Mouse (Mus musculus) lung, adult 2 months (tissue): ENCODE data around the gene Actl6b. TPM values are rescaled to one million over a fixed set of nuclear protein-coding genes. Genes with fewer than 3 reads are reported as not detected.

Experiments used
- DNase-seq: peaks from one replicate; pipeline ENCODE4 v3.0.0; 2022
- H3K4me1 ChIP-seq: fragments of 200-500 bp; 2 replicates; pipeline ENCODE4 v1.6.1; 2011; ENCODE audit warnings: low read length; ENCODE audit not compliant: control insufficient read depth, insufficient read depth
- H3K4me3 ChIP-seq: fragments of 200-500 bp; replicated peaks from 2 replicates; pipeline ENCODE3; 2011; ENCODE audit warnings: low read depth, mild to moderate bottlenecking, control low read depth, low read length; ENCODE audit errors: extremely low read depth
- CTCF ChIP-seq: fragments of 200-500 bp; IDR thresholded peaks from 2 replicates; pipeline ENCODE4 v1.5.1; 2011; ENCODE audit warnings: mild to moderate bottlenecking, low read length, control low read depth; ENCODE audit not compliant: insufficient read depth
- POLR2A ChIP-seq: fragments of 200-500 bp; IDR thresholded peaks from 2 replicates; pipeline ENCODE4 v1.6.1; 2011; ENCODE audit warnings: low read depth, mild to moderate bottlenecking, control low read depth, low read length, borderline replicate concordance; ENCODE audit errors: extremely low read depth
- WGBS: fragments of 180-500 bp; shearing (Covaris S2); methylation state at CpG from one replicate; pipeline ENCODE4 v1.1.7; 2018; 5-methylcytosine and 5-hydroxymethylcytosine counted together
- polyA plus RNA-seq: library from polyadenylated mRNA; depleted of rRNA; stranded (reverse); fragments of >200 nt; gene quantifications from 2 replicates; pipeline ENCODE4 v1.2.3, GENCODE M21; 2012

The Actl6b gene
- polyA plus RNA-seq, 1 experiment: not detected

- H3K4me3 ChIP-seq: no peak within 1 kb of the TSS
- no peak for DNase-seq
- TF ChIP-seq POLR2A: no peak
- TF ChIP-seq CTCF: peak; percentile 52
- WGBS: 74% methylated on average over 5 of the region's 5 CpGs
- H3K4me1 ChIP-seq: peaks cover 10% of the 10 kb centered on the region
Measured at GRCm38 (mm10) chr5:137518436-137518835, 34.9 kb upstream of the Actl6b start, which contains the start of gene Gigyf1. Gene Gigyf1, plus strand, starts transcription at chr5:137518548.

GRCm38 (mm10) chr5:137519691-137520550 is 33.4 kb upstream of the Actl6b start:
- TF ChIP-seq POLR2A (no peak), CTCF (no peak)
- no peak for DNase-seq
- 80% methylated on average over 27 of the region's 27 CpGs for WGBS
- H3K4me1 ChIP-seq: no peaks in the 10 kb centered on the region; the same call in 1 of the 2 replicates
- no peak overlapping the region for H3K4me3 ChIP-seq

- Histone ChIP-seq H3K4me3 (no peak overlapping the region), H3K4me1 (no peaks in the 10 kb centered on the region)
- TF ChIP-seq CTCF: no peak
- WGBS: 73% methylated on average over 9 of the region's 9 CpGs
- DNase-seq: no peak
Measured at GRCm38 (mm10) chr5:137521861-137522260, 31.5 kb upstream of the Actl6b start.

- WGBS: 74% methylated on average over 11 of the region's 11 CpGs
- no peak for TF ChIP-seq POLR2A
- no peak for TF ChIP-seq CTCF
- no peak for DNase-seq
Measured at GRCm38 (mm10) chr5:137522711-137523110, 30.6 kb upstream of the Actl6b start.

GRCm38 (mm10) chr5:137523396-137524250 is 29.7 kb upstream of the Actl6b start:
- Histone ChIP-seq H3K4me1 (no peaks in the 10 kb centered on the region), H3K4me3 (no peak overlapping the region)
- no peak for DNase-seq
- TF ChIP-seq POLR2A: no peak
- TF ChIP-seq CTCF: no peak
- 81% methylated on average over 25 of the region's 25 CpGs for WGBS

More at GRCm38 (mm10) chr5:137522711-137523110, 30.6 kb upstream of the Actl6b start:
- no peak overlapping the region for H3K4me3 ChIP-seq
- H3K4me1 ChIP-seq: no peaks in the 10 kb centered on the region

- 90% methylated on average over 8 of the region's 8 CpGs for WGBS
- no peak for TF ChIP-seq CTCF
- no peak for TF ChIP-seq POLR2A
- DNase-seq: no peak
- Histone ChIP-seq H3K4me3 (no peak overlapping the region), H3K4me1 (no peaks in the 10 kb centered on the region)
Measured at GRCm38 (mm10) chr5:137524251-137524515, 29.1 kb upstream of the Actl6b start.

GRCm38 (mm10) chr5:137524671-137525070 is 28.6 kb upstream of the Actl6b start:
- H3K4me3 ChIP-seq: no peak overlapping the region
- no peak for TF ChIP-seq POLR2A
- DNase-seq: no peak
- 76% methylated on average over 13 of the region's 13 CpGs for WGBS
- H3K4me1 ChIP-seq: no peaks in the 10 kb centered on the region

- Histone ChIP-seq H3K4me1 (peaks cover 5% of the 10 kb centered on the region; the same call in 1 of the 2 replicates), H3K4me3 (no peak overlapping the region)
- WGBS: 75% methylated on average over 16 of the region's 16 CpGs
- DNase-seq: no peak
- no peak for TF ChIP-seq POLR2A
- no peak for TF ChIP-seq CTCF
Measured at GRCm38 (mm10) chr5:137525511-137525910, 27.8 kb upstream of the Actl6b start.

GRCm38 (mm10) chr5:137526192-137526936 is 27.0 kb upstream of the Actl6b start:
- 40% methylated on average over 16 of the region's 16 CpGs for WGBS
- H3K4me3 ChIP-seq: no peak overlapping the region
- TF ChIP-seq CTCF: no peak
- TF ChIP-seq POLR2A: no peak
- DNase-seq: peak; percentile 50
- H3K4me1 ChIP-seq: peaks cover 5% of the 10 kb centered on the region; the same call in 1 of the 2 replicates
